Mouse (Mus musculus) liver, embryonic 15.5 days (tissue): ENCODE data around the gene Birc3. TPM values are rescaled to one million over a fixed set of nuclear protein-coding genes. Genes with fewer than 3 reads are reported as not detected.

Source experiments
- ATAC-seq: fragments of 200-750 bp; cut with Nextera tagmentation; 2 replicates; pipeline ENCODE4 v1.8.0; 2017; ENCODE audit warnings: moderate number of reproducible peaks, mild to moderate bottlenecking, moderate library complexity; ENCODE audit not compliant: insufficient read depth
- H3K27ac ChIP-seq: fragments of 300-500 bp; sonication (generic); replicated peaks from 2 replicates; pipeline ENCODE4 v1.5.1; 2015; ENCODE audit warnings: mild to moderate bottlenecking, inconsistent platforms
- H3K27me3 ChIP-seq: fragments of 300-500 bp; sonication (generic); 2 replicates; pipeline ENCODE4 v1.6.1; 2015; ENCODE audit warnings: mild to moderate bottlenecking, inconsistent platforms
- H3K36me3 ChIP-seq: fragments of 300-500 bp; sonication (generic); replicated peaks from 2 replicates; pipeline ENCODE4 v1.6.1; 2015; ENCODE audit warnings: moderate library complexity, mild to moderate bottlenecking, inconsistent platforms
- H3K4me1 ChIP-seq: fragments of 300-500 bp; sonication (generic); replicated peaks from 2 replicates; pipeline ENCODE4 v1.6.1; 2015; ENCODE audit warnings: inconsistent platforms
- H3K4me2 ChIP-seq: fragments of 300-500 bp; sonication (generic); 2 replicates; pipeline ENCODE4 v1.6.1; 2015; ENCODE audit warnings: moderate library complexity, mild to moderate bottlenecking, inconsistent platforms
- H3K4me3 ChIP-seq: fragments of 300-500 bp; sonication (generic); replicated peaks from 2 replicates; pipeline ENCODE4 v1.5.1; 2015; ENCODE audit warnings: mild to moderate bottlenecking, inconsistent platforms
- H3K9ac ChIP-seq: fragments of 300-500 bp; sonication (generic); 2 replicates; pipeline ENCODE4 v1.6.1; 2015; ENCODE audit warnings: moderate library complexity, mild to moderate bottlenecking, inconsistent platforms
- H3K9me3 ChIP-seq: fragments of 300-500 bp; sonication (generic); replicated peaks from 2 replicates; pipeline ENCODE4 v1.6.1; 2016; ENCODE audit warnings: inconsistent platforms
- WGBS: fragments of 180-500 bp; shearing (Covaris S2); methylation state at CpG from one replicate; pipeline ENCODE4 v1.1.7; 2015; ENCODE audit warnings: mixed read lengths; ENCODE audit not compliant: insufficient replicate concordance; 5-methylcytosine and 5-hydroxymethylcytosine counted together
- polyA plus RNA-seq: library from polyadenylated mRNA; unstranded; fragments of >200 nt; fragmentation: Nextera tagmentation; extraction: Ambion mirVana; gene quantifications from 2 replicates; pipeline ENCODE4 v1.2.1, GENCODE M21; 2015

The Birc3 gene
- polyA plus RNA-seq, result 7.0 and 7.1 TPM in 2 replicates

DNA sequence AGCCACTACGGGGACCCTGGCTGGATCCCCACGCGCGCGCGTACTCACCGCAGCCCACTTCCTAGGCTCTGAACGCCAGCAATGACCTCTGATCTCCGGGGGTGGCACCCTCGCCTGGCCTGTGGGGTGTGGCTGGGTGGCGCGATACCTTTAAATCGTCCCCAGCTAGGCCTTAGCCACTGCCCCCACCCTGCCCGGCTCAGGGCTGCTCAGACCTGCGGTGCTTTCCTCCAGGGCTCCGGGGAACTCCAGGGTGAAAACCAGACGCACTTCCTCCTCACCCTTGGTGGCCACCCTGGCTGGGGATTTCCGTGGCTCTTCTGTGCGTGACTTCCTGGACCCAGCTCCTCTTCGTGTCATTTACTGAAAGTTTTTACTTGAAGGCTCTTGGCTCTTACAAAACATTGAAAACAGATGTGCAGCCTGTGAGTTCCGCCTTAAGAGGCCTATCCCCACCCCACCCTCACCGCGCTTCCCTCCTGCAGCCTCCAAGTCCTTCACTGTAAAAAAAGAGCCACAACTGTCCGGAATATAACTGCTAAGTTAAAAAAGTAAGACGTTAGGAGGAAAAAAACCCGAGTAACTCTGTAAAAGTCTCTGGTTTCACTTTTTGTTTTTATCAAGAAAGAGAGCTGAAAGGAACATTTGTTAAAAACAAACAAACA is at the start of gene Birc3:
Gene Birc3, minus strand, starts transcription at position 412 of the 665 bp plus-strand sequence.
- Histone ChIP-seq H3K4me2 (peak within 1 kb of the TSS; percentile 77), H3K36me3 (no peaks in the 10 kb centered on the region), H3K9ac (peak within 1 kb of the TSS; percentile 65), H3K4me1 (peaks cover 28% of the 10 kb centered on the region), H3K4me3 (peak within 1 kb of the TSS; percentile 64), H3K27me3 (no peaks in the 10 kb centered on the region), H3K9me3 (no peaks in the 10 kb centered on the region), H3K27ac (peak within 1 kb of the TSS; percentile 81)
- peak; percentile 97 for ATAC-seq
- WGBS, result under 1% methylated on average over 26 of the region's 26 CpGs

DNA sequence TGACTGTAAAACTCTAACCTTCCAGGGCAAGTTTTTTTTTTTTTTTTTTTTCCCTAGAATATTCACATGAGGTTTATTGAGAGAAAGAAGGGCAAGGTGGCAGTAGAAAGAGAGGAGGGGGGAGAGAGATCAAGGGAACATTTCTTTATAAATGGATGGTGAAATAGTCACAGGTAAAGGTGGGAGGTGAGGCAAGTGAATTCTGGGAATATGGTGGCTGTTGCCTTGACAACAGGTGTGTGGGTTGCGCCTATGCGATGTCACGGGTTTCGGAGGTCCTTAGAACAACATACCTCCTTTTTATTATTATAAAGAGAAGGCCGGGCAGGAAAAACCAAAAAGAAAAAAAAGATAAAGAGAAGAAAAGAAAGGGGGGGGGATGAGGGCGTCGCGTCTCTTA is 41.9 kb upstream of the Birc3 start:
- ATAC-seq, result no peak
- Histone ChIP-seq H3K36me3 (no peaks in the 10 kb centered on the region), H3K4me2 (peak overlapping the region; percentile 59; the same call in 1 of the 2 replicates), H3K9me3 (no peaks in the 10 kb centered on the region), H3K27ac (no peak overlapping the region), H3K9ac (no peak overlapping the region), H3K4me1 (peaks cover 18% of the 10 kb centered on the region), H3K27me3 (no peaks in the 10 kb centered on the region), H3K4me3 (no peak overlapping the region)
- 60% methylated on average over 8 of the region's 8 CpGs for WGBS

DNA sequence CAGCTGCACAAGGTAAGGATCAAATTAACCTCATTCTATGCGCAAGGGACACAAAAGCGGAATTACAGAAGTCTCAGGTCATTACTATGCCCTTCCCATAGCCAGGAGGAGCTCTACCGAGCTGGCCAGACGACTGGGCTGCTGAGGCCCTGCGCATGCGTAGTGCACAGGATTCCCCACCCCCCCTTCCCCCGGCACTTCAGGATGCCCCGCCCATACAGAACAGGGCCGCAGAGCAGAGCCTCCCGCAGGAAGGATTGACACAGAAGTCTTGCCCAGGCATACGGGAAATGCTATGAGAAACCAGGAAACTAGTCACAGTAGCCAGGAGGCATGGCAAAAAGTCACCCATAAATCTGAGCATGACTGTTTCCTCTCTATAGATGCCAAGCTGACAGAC is 41.5 kb upstream of the Birc3 start:
- peak; percentile 82 for ATAC-seq
- H3K27ac ChIP-seq, result no peak overlapping the region

DNA sequence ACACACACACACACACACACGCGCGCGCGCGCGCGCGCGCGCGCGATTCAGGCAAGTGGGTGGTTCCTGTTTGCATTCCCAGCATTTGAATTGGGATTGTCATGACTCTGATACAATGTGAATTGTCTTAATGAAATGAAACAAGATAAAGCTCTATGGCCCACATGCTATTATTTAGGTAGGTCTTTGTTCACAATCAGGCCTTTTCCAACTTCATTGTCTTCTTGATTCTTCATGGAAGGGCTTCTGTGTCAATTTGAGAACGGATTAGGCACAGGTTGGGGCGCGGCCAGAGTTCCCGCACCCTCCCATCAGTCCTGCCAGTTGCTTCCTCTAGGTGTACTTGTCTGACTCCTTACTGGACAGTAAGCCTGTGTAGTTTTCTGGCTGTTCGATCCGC is 41.0 kb upstream of the Birc3 start:
- no peaks in the 10 kb centered on the region for H3K27me3 ChIP-seq
- no peak overlapping the region for H3K9ac ChIP-seq
- no peak overlapping the region for H3K27ac ChIP-seq
- no peaks in the 10 kb centered on the region for H3K9me3 ChIP-seq
- 54% methylated on average over 19 of the region's 19 CpGs for WGBS
- ATAC-seq, result no peak
- H3K4me3 ChIP-seq, result peak overlapping the region; percentile 18
- peaks cover 18% of the 10 kb centered on the region for H3K4me1 ChIP-seq
- no peaks in the 10 kb centered on the region for H3K36me3 ChIP-seq
- H3K4me2 ChIP-seq, result peak overlapping the region; percentile 59

More for the DNA sequence above, 41.5 kb upstream of the Birc3 start:
- H3K4me3 ChIP-seq, result peak overlapping the region; percentile 18
- 2% methylated on average over 11 of the region's 11 CpGs for WGBS
- no peaks in the 10 kb centered on the region for H3K9me3 ChIP-seq
- H3K27me3 ChIP-seq, result no peaks in the 10 kb centered on the region
- no peaks in the 10 kb centered on the region for H3K36me3 ChIP-seq
- peaks cover 18% of the 10 kb centered on the region for H3K4me1 ChIP-seq
- H3K4me2 ChIP-seq, result peak overlapping the region; percentile 59
- H3K9ac ChIP-seq, result no peak overlapping the region

DNA sequence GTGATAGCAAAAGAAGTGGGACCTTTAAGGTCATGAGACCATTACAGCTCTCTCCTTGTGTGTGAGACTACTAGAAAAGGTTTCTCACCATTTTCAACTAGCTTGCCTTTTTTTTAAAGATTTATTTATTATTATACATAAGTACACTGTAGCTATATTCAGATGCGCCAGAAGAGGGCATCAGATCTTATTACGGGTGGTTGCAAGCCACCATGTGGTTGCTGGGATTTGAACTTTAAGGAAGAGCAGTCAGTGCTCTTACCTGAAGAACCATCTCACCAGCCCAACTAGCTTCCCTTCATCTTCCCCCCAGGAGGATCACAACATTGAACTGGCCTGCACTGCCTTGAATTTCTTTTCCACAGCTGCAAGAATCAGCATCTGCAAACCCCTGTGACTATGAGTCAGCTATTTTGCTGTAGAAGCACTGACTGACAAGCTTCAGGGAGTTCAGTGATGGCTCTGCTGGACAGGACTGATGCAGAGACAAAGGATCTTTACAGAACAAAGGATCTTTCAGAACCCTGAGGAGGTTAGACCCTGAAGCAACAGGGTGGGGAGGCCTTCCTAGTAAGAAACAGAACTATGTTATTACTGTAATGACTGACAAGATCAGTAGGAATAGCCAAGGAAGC is 34.5 kb upstream of the Birc3 start:
- no peak overlapping the region for H3K4me3 ChIP-seq
- H3K4me1 ChIP-seq, result peaks cover 9% of the 10 kb centered on the region
- no peak overlapping the region for H3K9ac ChIP-seq
- H3K36me3 ChIP-seq, result no peaks in the 10 kb centered on the region
- no peak for ATAC-seq
- H3K9me3 ChIP-seq, result no peaks in the 10 kb centered on the region
- WGBS, result 49% methylated on average over 2 of the region's 2 CpGs
- no peaks in the 10 kb centered on the region for H3K27me3 ChIP-seq
- H3K27ac ChIP-seq, result no peak overlapping the region
- no peak overlapping the region for H3K4me2 ChIP-seq

DNA sequence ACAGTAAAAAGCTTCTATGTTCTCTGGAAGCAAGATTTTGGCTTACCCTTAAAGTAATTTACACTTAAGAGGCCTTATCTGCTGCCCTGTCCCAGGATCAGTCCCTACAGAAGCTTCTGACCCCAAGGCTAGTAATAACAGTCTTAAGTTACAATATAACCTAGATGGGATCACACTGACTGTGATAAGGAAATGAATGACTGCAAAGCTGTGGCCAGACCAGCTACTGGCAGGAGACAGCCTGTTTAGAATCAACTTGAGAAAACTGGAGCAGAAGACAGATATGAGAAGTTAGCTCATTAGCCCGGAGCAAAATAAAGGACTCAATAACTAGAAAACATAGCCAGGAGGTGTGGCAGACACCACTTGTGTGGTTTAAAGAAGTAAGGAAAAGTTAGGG is 33.6 kb upstream of the Birc3 start:
- H3K9me3 ChIP-seq, result no peaks in the 10 kb centered on the region
- no peak overlapping the region for H3K4me3 ChIP-seq
- H3K27ac ChIP-seq, result no peak overlapping the region
- ATAC-seq, result no peak
- peaks cover 9% of the 10 kb centered on the region for H3K4me1 ChIP-seq
- WGBS, result 51% methylated on average over 1 of the region's 1 CpGs
- H3K9ac ChIP-seq, result no peak overlapping the region
- no peaks in the 10 kb centered on the region for H3K27me3 ChIP-seq
- H3K4me2 ChIP-seq, result no peak overlapping the region
- H3K36me3 ChIP-seq, result no peaks in the 10 kb centered on the region

DNA sequence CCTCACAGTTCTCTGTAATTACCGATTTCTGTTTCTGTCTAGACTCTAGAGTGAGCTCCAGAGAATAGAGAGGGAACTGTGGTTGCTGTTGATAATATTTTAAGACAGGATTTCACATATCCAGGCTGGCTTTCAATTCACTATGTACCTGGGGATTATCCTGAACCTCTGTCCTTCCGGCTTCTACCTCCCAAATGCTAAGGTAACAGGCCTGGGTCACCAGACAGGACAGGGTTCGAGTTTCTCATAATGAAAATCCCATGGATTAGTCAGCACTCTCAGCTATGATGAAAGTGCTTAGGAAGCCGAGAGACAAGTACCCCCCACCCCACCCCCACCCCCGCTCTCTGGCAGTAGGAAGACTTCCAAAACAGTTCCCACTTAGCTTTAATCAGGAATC is 30.8 kb upstream of the Birc3 start:
- no peaks in the 10 kb centered on the region for H3K9me3 ChIP-seq
- whole genome bisulfite sequencing, result 60% methylated on average over 5 of the region's 5 CpGs
- no peak overlapping the region for H3K4me2 ChIP-seq
- H3K4me1 ChIP-seq, result peaks cover 9% of the 10 kb centered on the region
- H3K36me3 ChIP-seq, result no peaks in the 10 kb centered on the region
- no peaks in the 10 kb centered on the region for H3K27me3 ChIP-seq
- no peak overlapping the region for H3K4me3 ChIP-seq
- no peak overlapping the region for H3K9ac ChIP-seq
- H3K27ac ChIP-seq, result no peak overlapping the region
- no peak for ATAC-seq

DNA sequence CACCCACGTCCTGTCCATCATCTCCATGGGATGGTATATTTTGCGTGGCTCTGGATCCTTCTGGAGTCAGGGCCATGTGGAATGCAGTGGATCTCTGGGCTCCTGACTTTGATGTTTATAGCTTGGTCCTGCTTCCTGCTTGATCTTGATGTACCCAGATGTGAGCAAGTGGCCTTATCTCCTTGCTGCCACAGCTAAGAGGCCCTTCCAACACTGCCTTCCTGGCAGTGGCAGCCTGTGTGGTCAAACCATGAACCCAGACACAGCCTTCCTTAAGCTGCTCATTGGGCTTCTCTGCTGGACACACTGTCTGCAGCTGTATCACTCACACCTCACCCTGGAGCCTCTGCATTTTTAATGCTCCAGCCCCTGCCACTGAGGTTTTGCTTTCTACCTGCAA is 30.3 kb upstream of the Birc3 start:
- WGBS, result 56% methylated on average over 2 of the region's 2 CpGs
- no peaks in the 10 kb centered on the region for H3K36me3 ChIP-seq
- H3K4me3 ChIP-seq, result no peak overlapping the region
- no peak overlapping the region for H3K27ac ChIP-seq
- no peak overlapping the region for H3K4me2 ChIP-seq
- no peak overlapping the region for H3K9ac ChIP-seq
- H3K27me3 ChIP-seq, result no peaks in the 10 kb centered on the region
- H3K4me1 ChIP-seq, result peaks cover 9% of the 10 kb centered on the region
- ATAC-seq, result peak; percentile 51
- no peaks in the 10 kb centered on the region for H3K9me3 ChIP-seq

DNA sequence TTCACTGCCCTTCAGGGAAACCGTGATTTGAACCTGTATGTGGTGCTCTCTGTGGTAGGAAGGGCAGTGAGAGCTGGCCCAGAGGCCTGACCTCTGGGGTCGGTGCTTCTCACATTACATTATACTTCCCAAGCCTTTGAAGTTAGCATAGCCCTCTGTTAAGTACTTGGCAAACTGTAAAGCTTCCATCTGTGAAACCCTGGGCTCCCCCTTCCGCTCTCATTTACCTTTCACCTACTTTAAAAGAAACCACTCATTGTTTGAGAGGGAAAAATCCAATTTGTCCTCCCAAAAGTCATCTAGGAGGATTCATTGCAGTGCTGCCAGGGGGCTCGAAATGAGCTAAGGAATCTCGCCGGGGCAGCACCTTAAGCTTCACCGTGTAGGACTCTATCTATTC is 29.3 kb upstream of the Birc3 start:
- Histone ChIP-seq H3K9ac (no peak overlapping the region), H3K4me1 (peaks cover 9% of the 10 kb centered on the region), H3K36me3 (no peaks in the 10 kb centered on the region), H3K27ac (no peak overlapping the region), H3K9me3 (no peaks in the 10 kb centered on the region), H3K27me3 (no peaks in the 10 kb centered on the region), H3K4me3 (no peak overlapping the region), H3K4me2 (no peak overlapping the region)
- 50% methylated on average over 7 of the region's 7 CpGs for WGBS
- no peak for ATAC-seq

DNA sequence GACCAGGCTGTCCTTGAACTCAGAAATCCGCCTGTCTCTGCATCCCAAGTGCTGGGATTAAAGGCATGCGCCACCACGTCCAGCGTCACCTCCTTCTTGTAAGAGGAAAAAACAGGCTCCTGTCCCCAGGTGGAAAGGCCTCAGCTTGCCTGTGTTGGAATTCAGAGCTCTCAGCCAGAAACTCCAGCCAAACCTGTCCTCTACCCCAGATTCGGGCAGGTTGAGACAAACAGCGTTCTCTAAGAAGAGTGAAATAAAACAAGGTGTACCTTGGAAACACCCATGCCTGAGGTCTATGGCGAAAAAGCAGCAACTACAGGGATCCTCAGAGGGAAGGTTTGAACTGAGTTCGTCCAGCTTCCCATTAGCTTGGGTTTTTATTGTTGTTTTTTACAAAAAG is 28.0 kb upstream of the Birc3 start:
- Histone ChIP-seq H3K4me3 (no peak overlapping the region), H3K36me3 (no peaks in the 10 kb centered on the region), H3K4me2 (no peak overlapping the region), H3K4me1 (peaks cover 9% of the 10 kb centered on the region), H3K27ac (no peak overlapping the region), H3K9me3 (no peaks in the 10 kb centered on the region), H3K9ac (no peak overlapping the region), H3K27me3 (no peaks in the 10 kb centered on the region)
- 68% methylated on average over 8 of the region's 8 CpGs for WGBS
- no peak for ATAC-seq

DNA sequence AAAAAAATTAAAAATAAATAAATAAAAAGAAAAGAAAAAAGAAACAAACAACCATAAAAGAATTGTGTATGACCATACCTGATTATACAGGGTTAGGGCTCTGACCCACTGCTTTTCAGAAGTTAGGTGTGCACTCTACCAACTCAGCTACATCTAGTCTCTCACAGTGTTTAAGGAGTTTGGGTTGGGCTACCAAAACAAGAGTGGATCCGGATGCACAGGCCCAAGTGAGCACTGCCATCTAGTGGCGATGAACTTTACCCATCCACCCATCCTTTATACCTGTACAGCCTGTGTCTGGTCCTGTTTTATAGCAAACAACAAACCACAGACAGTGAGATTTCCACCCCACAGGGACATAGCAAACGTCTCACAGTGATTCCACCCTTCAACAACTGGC is 24.5 kb upstream of the Birc3 start:
- H3K9me3 ChIP-seq, result no peaks in the 10 kb centered on the region
- no peak overlapping the region for H3K4me3 ChIP-seq
- no peaks in the 10 kb centered on the region for H3K27me3 ChIP-seq
- H3K4me1 ChIP-seq, result no peaks in the 10 kb centered on the region
- WGBS, result 0% methylated on average over 3 of the region's 3 CpGs
- H3K9ac ChIP-seq, result no peak overlapping the region
- no peak overlapping the region for H3K4me2 ChIP-seq
- ATAC-seq, result peak; percentile 37; the same call in 1 of the 2 replicates
- H3K27ac ChIP-seq, result no peak overlapping the region
- no peaks in the 10 kb centered on the region for H3K36me3 ChIP-seq
